Mouse (Mus musculus) urinary bladder, postnatal 25 days (tissue): Measurements from ENCODE around the gene Zfp668.
"Not testable (repeated sequence)": the region's sequence is repeated elsewhere in the genome, so short reads cannot be mapped to it uniquely, and the experiment has no call there.

Experiments used
- DNase-seq: peaks from one replicate; pipeline ENCODE4 v3.0.0; 2022; ENCODE audit warnings: low spot score

Zfp668 gene

GRCm38 (mm10) chr7:127841340-127842000 is 35.2 kb downstream of the Zfp668 start:
- peak; percentile 89 for DNase-seq

- DNase-seq = peak; percentile 48
Observed at GRCm38 (mm10) chr7:127840886-127841285, 35.7 kb downstream of the Zfp668 start.

GRCm38 (mm10) chr7:127840031-127840430 is 36.6 kb downstream of the Zfp668 start:
- DNase-seq = not testable (repeated sequence)

- not testable (repeated sequence) for DNase-seq
Observed at GRCm38 (mm10) chr7:127837878-127838277, 38.8 kb downstream of the Zfp668 start.

- DNase-seq = no peak
Observed at GRCm38 (mm10) chr7:127837473-127837872, 39.2 kb downstream of the Zfp668 start.

- DNase-seq = no peak
Observed at GRCm38 (mm10) chr7:127835550-127835949, 41.1 kb downstream of the Zfp668 start.

GRCm38 (mm10) chr7:127824176-127824871 is 52.3 kb downstream of the Zfp668 start, which contains the start of the genes Stx4a and Stx1b:
Gene Stx4a, plus strand, starts transcription at chr7:127824294.
Gene Stx1b, minus strand, starts transcription at chr7:127824549.
- no peak for DNase-seq

GRCm38 (mm10) chr7:127823236-127824171 is 53.1 kb downstream of the Zfp668 start:
- DNase-seq = no peak

- no peak for DNase-seq
Observed at GRCm38 (mm10) chr7:127822494-127822893, 54.1 kb downstream of the Zfp668 start.

- DNase-seq = no peak
Observed at GRCm38 (mm10) chr7:127820836-127821509, 55.7 kb downstream of the Zfp668 start.

- no peak for DNase-seq
Observed at GRCm38 (mm10) chr7:127817776-127818175, 58.9 kb downstream of the Zfp668 start.

- DNase-seq = no peak
Observed at GRCm38 (mm10) chr7:127817053-127817452, 59.6 kb downstream of the Zfp668 start.

GRCm38 (mm10) chr7:127815954-127816821 is 60.4 kb downstream of the Zfp668 start:
- peak; percentile 33 for DNase-seq

- no peak for DNase-seq
Observed at GRCm38 (mm10) chr7:127815116-127815665, 61.4 kb downstream of the Zfp668 start.

GRCm38 (mm10) chr7:127814241-127814921 is 62.2 kb downstream of the Zfp668 start:
- DNase-seq = peak; percentile 35

GRCm38 (mm10) chr7:127813821-127814220 is 62.8 kb downstream of the Zfp668 start:
- DNase-seq = no peak
